Mouse (Mus musculus): ENCODE results near the gene Rpl10-ps3. TPM values are rescaled to one million over a fixed set of nuclear protein-coding genes. Genes with fewer than 3 reads are reported as not detected.

Rpl10-ps3 gene
- polyA plus RNA-seq (2016; fragmentation: Nextera tagmentation; extraction: Ambion mirVana): 241 and 251 TPM in 2 replicates

GRCm38 (mm10) chr9:50344868-50345267 lies at the start of gene Rpl10-ps3:
Gene Rpl10-ps3 (minus strand): TSS chr9:50344968.
- no peak for ATAC-seq
- Histone ChIP-seq H3K27me3 (replicated peaks) (no peaks in the 10 kb centered on the region), H3K36me3 (no peaks in the 10 kb centered on the region), H3K9ac (no peak within 1 kb of the TSS), H3K4me2 (no peak within 1 kb of the TSS), H3K27ac (no peak within 1 kb of the TSS), H3K4me1 (no peaks in the 10 kb centered on the region), H3K9me3 (replicated peaks) (no peaks in the 10 kb centered on the region), H3K4me3 (no peak within 1 kb of the TSS)
- WGBS (ENCODE audit: insufficient replicate concordance): 83% methylated on average over 9 of the region's 13 CpGs

- Histone ChIP-seq H3K27me3 (replicated peaks) (no peaks in the 10 kb centered on the region), H3K9me3 (replicated peaks) (no peaks in the 10 kb centered on the region), H3K4me1 (no peaks in the 10 kb centered on the region), H3K4me2 (no peak overlapping the region), H3K9ac (no peak overlapping the region), H3K27ac (no peak overlapping the region), H3K36me3 (no peaks in the 10 kb centered on the region), H3K4me3 (no peak overlapping the region)
- ATAC-seq: no peak
- 45% methylated on average over 6 of the region's 6 CpGs for WGBS (ENCODE audit: insufficient replicate concordance)
Observed at GRCm38 (mm10) chr9:50375598-50375997, 30.8 kb upstream of the Rpl10-ps3 start.

GRCm38 (mm10) chr9:50374666-50375065 lies 29.9 kb upstream of the Rpl10-ps3 start:
- WGBS (ENCODE audit: insufficient replicate concordance): 66% methylated on average over 5 of the region's 5 CpGs
- no peak overlapping the region for H3K4me2 ChIP-seq
- no peaks in the 10 kb centered on the region for H3K27me3 ChIP-seq (replicated peaks)
- H3K27ac ChIP-seq: no peak overlapping the region
- no peaks in the 10 kb centered on the region for H3K4me1 ChIP-seq
- no peaks in the 10 kb centered on the region for H3K9me3 ChIP-seq (replicated peaks)
- no peak overlapping the region for H3K9ac ChIP-seq
- no peak for ATAC-seq
- no peak overlapping the region for H3K4me3 ChIP-seq
- no peaks in the 10 kb centered on the region for H3K36me3 ChIP-seq

- Histone ChIP-seq H3K4me1 (no peaks in the 10 kb centered on the region), H3K4me2 (no peak overlapping the region), H3K4me3 (no peak overlapping the region), H3K27ac (no peak overlapping the region), H3K27me3 (replicated peaks) (no peaks in the 10 kb centered on the region), H3K36me3 (no peaks in the 10 kb centered on the region), H3K9me3 (replicated peaks) (no peaks in the 10 kb centered on the region), H3K9ac (no peak overlapping the region)
- WGBS (ENCODE audit: insufficient replicate concordance): 71% methylated on average over 8 of the region's 8 CpGs
- no peak for ATAC-seq
Observed at GRCm38 (mm10) chr9:50368551-50369297, 24.0 kb upstream of the Rpl10-ps3 start.

- Histone ChIP-seq H3K36me3 (no peaks in the 10 kb centered on the region), H3K27me3 (replicated peaks) (no peaks in the 10 kb centered on the region), H3K4me2 (no peak overlapping the region), H3K4me3 (no peak overlapping the region), H3K4me1 (no peaks in the 10 kb centered on the region), H3K9ac (no peak overlapping the region), H3K27ac (no peak overlapping the region), H3K9me3 (replicated peaks) (no peaks in the 10 kb centered on the region)
- ATAC-seq: no peak
- 61% methylated on average over 11 of the region's 11 CpGs for whole genome bisulfite sequencing (ENCODE audit: insufficient replicate concordance)
Observed at GRCm38 (mm10) chr9:50365059-50365780, 20.5 kb upstream of the Rpl10-ps3 start.

- Histone ChIP-seq H3K9me3 (replicated peaks) (no peaks in the 10 kb centered on the region), H3K4me1 (no peaks in the 10 kb centered on the region), H3K36me3 (no peaks in the 10 kb centered on the region), H3K27me3 (replicated peaks) (no peaks in the 10 kb centered on the region), H3K27ac (no peak overlapping the region), H3K4me3 (no peak overlapping the region), H3K9ac (no peak overlapping the region), H3K4me2 (no peak overlapping the region)
- WGBS (ENCODE audit: insufficient replicate concordance): 17% methylated on average over 2 of the region's 2 CpGs
- no peak for ATAC-seq
Observed at GRCm38 (mm10) chr9:50363962-50364361, 19.2 kb upstream of the Rpl10-ps3 start.

GRCm38 (mm10) chr9:50363259-50363658 lies 18.5 kb upstream of the Rpl10-ps3 start:
- no peak for ATAC-seq
- 29% methylated on average over 5 of the region's 5 CpGs for WGBS (ENCODE audit: insufficient replicate concordance)

GRCm38 (mm10) chr9:50362556-50362955 lies 17.8 kb upstream of the Rpl10-ps3 start:
- H3K4me3 ChIP-seq: no peak overlapping the region
- H3K4me1 ChIP-seq: no peaks in the 10 kb centered on the region
- H3K27ac ChIP-seq: no peak overlapping the region
- H3K36me3 ChIP-seq: no peaks in the 10 kb centered on the region
- H3K9ac ChIP-seq: no peak overlapping the region
- H3K27me3 ChIP-seq (replicated peaks): no peaks in the 10 kb centered on the region
- WGBS (ENCODE audit: insufficient replicate concordance): 51% methylated on average over 3 of the region's 3 CpGs
- ATAC-seq: no peak
- H3K9me3 ChIP-seq (replicated peaks): no peaks in the 10 kb centered on the region
- H3K4me2 ChIP-seq: no peak overlapping the region

More at GRCm38 (mm10) chr9:50363259-50363658, 18.5 kb upstream of the Rpl10-ps3 start:
- H3K4me1 ChIP-seq: no peaks in the 10 kb centered on the region
- H3K4me2 ChIP-seq: no peak overlapping the region
- H3K27ac ChIP-seq: no peak overlapping the region
- H3K4me3 ChIP-seq: no peak overlapping the region
- H3K27me3 ChIP-seq (replicated peaks): no peaks in the 10 kb centered on the region
- H3K36me3 ChIP-seq: no peaks in the 10 kb centered on the region
- no peaks in the 10 kb centered on the region for H3K9me3 ChIP-seq (replicated peaks)
- H3K9ac ChIP-seq: no peak overlapping the region

- 34% methylated on average over 3 of the region's 3 CpGs for WGBS (ENCODE audit: insufficient replicate concordance)
- H3K9ac ChIP-seq: no peak overlapping the region
- H3K4me2 ChIP-seq: no peak overlapping the region
- no peak overlapping the region for H3K27ac ChIP-seq
- ATAC-seq: no peak
- H3K27me3 ChIP-seq (replicated peaks): no peaks in the 10 kb centered on the region
- no peak overlapping the region for H3K4me3 ChIP-seq
- no peaks in the 10 kb centered on the region for H3K36me3 ChIP-seq
- H3K4me1 ChIP-seq: no peaks in the 10 kb centered on the region
- H3K9me3 ChIP-seq (replicated peaks): no peaks in the 10 kb centered on the region
Observed at GRCm38 (mm10) chr9:50360370-50360769, 15.6 kb upstream of the Rpl10-ps3 start.

GRCm38 (mm10) chr9:50357331-50357730 lies 12.6 kb upstream of the Rpl10-ps3 start:
- Histone ChIP-seq H3K36me3 (no peaks in the 10 kb centered on the region), H3K27ac (no peak overlapping the region), H3K9me3 (replicated peaks) (no peaks in the 10 kb centered on the region), H3K4me2 (no peak overlapping the region), H3K4me1 (no peaks in the 10 kb centered on the region), H3K9ac (no peak overlapping the region), H3K27me3 (replicated peaks) (no peaks in the 10 kb centered on the region), H3K4me3 (no peak overlapping the region)
- 68% methylated on average over 3 of the region's 3 CpGs for WGBS (ENCODE audit: insufficient replicate concordance)
- ATAC-seq: no peak

- H3K36me3 ChIP-seq: no peaks in the 10 kb centered on the region
- H3K4me3 ChIP-seq: no peak overlapping the region
- no peaks in the 10 kb centered on the region for H3K4me1 ChIP-seq
- no peak overlapping the region for H3K4me2 ChIP-seq
- WGBS (ENCODE audit: insufficient replicate concordance): 33% methylated on average over 4 of the region's 4 CpGs
- ATAC-seq: no peak
- H3K27me3 ChIP-seq (replicated peaks): no peaks in the 10 kb centered on the region
- no peak overlapping the region for H3K27ac ChIP-seq
- no peaks in the 10 kb centered on the region for H3K9me3 ChIP-seq (replicated peaks)
- no peak overlapping the region for H3K9ac ChIP-seq
Observed at GRCm38 (mm10) chr9:50351746-50352145, 7.0 kb upstream of the Rpl10-ps3 start.

- H3K27ac ChIP-seq: no peak overlapping the region
- no peaks in the 10 kb centered on the region for H3K4me1 ChIP-seq
- H3K36me3 ChIP-seq: no peaks in the 10 kb centered on the region
- H3K9me3 ChIP-seq (replicated peaks): no peaks in the 10 kb centered on the region
- H3K4me2 ChIP-seq: no peak overlapping the region
- ATAC-seq: no peak
- no peak overlapping the region for H3K4me3 ChIP-seq
- no peaks in the 10 kb centered on the region for H3K27me3 ChIP-seq (replicated peaks)
- 59% methylated on average over 1 of the region's 1 CpGs for WGBS (ENCODE audit: insufficient replicate concordance)
- no peak overlapping the region for H3K9ac ChIP-seq
Observed at GRCm38 (mm10) chr9:50350571-50350970, 5.8 kb upstream of the Rpl10-ps3 start.

All from liver, embryonic 12.5 days (tissue).